Mouse (Mus musculus): ENCODE data around the gene Adcy1.

GRCm38 (mm10) chr11:7068479-7069235, 5.4 kb downstream of the Adcy1 start:
- no peak for TF ChIP-seq CTCF (conservative IDR thresholded peaks at IDR 0.05; ENCODE audit: low read length)
- no peak for TF ChIP-seq NANOG (IDR thresholded peaks at IDR 0.05; ENCODE audit: borderline replicate concordance, low read length)
- no peak for TF ChIP-seq POU5F1 (IDR thresholded peaks at IDR 0.05; ENCODE audit: borderline replicate concordance, low read length)

Measured in E14TG2a.4 (cell line).